23 mouse cellular contexts compared by ENCODE assay signal in genomic region chr3:129631018-129631417, GRCm38 (mm10).
DNase-seq lines count a peak whose midpoint lies in the region; ATAC-seq and TF ChIP-seq lines count a peak whose summit lies in the region.
"Had no signal": no experiment of that assay in that cellular context is flagged by ENCODE, and none has a peak within 500 bp of the region (broad histone marks: within the 10 kb centered on the region; RNA-seq: fewer than 3 reads in every experiment).

No protein-coding gene starts in this region.

- H3K4me3 ChIP-seq in forebrain, postnatal 0 days (ENCODE audit: low read depth, low read length): no peak overlapping the region
- H3K4me3 ChIP-seq in forebrain, embryonic 11.5 days (ENCODE audit: low read depth, low read length): no peak overlapping the region
- no peak overlapping the region for H3K4me3 ChIP-seq in lung, embryonic 16.5 days (ENCODE audit: low read length)
- no peak overlapping the region for H3K4me3 ChIP-seq in lung, adult 2 months (replicated peaks; ENCODE audit: extremely low read depth, low read depth, low read length)
- no peak overlapping the region for H3K4me3 ChIP-seq in intestine, postnatal 0 days (ENCODE audit: low read depth, low read length)
- H3K4me3 ChIP-seq: forebrain, embryonic 15.5 days; hindbrain, embryonic 10.5 days; hindbrain, embryonic 15.5 days; limb, embryonic 10.5 days; limb, embryonic 15.5 days; liver, embryonic 13.5 days; midbrain, embryonic 13.5 days had no signal

- WGBS in forebrain, postnatal 0 days: 78% methylated on average over 1 of the region's 1 CpGs
- WGBS in forebrain, embryonic 11.5 days: 78% methylated on average over 1 of the region's 1 CpGs
- 43% methylated on average over 1 of the region's 1 CpGs for WGBS in lung, embryonic 16.5 days
- WGBS in lung, adult 2 months: 93% methylated on average over 1 of the region's 1 CpGs
- WGBS in intestine, postnatal 0 days: 59% methylated on average over 1 of the region's 1 CpGs

- DNase-seq in forebrain, postnatal 0 days: no peak
- no peak for DNase-seq in forebrain, embryonic 11.5 days (ENCODE audit: low spot score)
- DNase-seq in lung, adult 2 months: no peak
- peak; percentile 69 for DNase-seq in adipocyte (ENCODE audit: low spot score)
- no peak for DNase-seq in testis, postnatal 10 days (ENCODE audit: low spot score)
- DNase-seq: adrenal gland, adult 2 months; adrenal gland, postnatal 36 days; cerebellum, adult 9-10 months; cerebellum, postnatal 36 days; gastrocnemius, postnatal 14 days; heart, postnatal 14 days; kidney, adult 2 months; kidney, postnatal 36 days; layer of hippocampus, postnatal 36 days; liver, embryonic 13.5 days had no signal

- no peak overlapping the region for H3K9ac ChIP-seq in forebrain, postnatal 0 days
- H3K9ac ChIP-seq in forebrain, embryonic 11.5 days (ENCODE audit: low read length): no peak overlapping the region
- H3K9ac ChIP-seq in lung, embryonic 16.5 days (ENCODE audit: low read length): no peak overlapping the region
- H3K9ac ChIP-seq in intestine, postnatal 0 days (ENCODE audit: low read depth, low read length): no peak overlapping the region
- H3K9ac ChIP-seq: forebrain, embryonic 15.5 days; hindbrain, embryonic 15.5 days; limb, embryonic 15.5 days; liver, embryonic 13.5 days; midbrain, embryonic 13.5 days had no signal

- no peaks in the 10 kb centered on the region for H3K4me1 ChIP-seq in forebrain, postnatal 0 days (ENCODE audit: insufficient read depth)
- no peaks in the 10 kb centered on the region for H3K4me1 ChIP-seq in forebrain, embryonic 11.5 days (replicated peaks; ENCODE audit: control insufficient read depth, insufficient read depth, low read length)
- H3K4me1 ChIP-seq in lung, embryonic 16.5 days (replicated peaks; ENCODE audit: control insufficient read depth, insufficient read depth, low read length): no peaks in the 10 kb centered on the region
- no peaks in the 10 kb centered on the region for H3K4me1 ChIP-seq in lung, adult 2 months (ENCODE audit: control insufficient read depth, insufficient read depth, low read length)
- no peaks in the 10 kb centered on the region for H3K4me1 ChIP-seq in intestine, postnatal 0 days (replicated peaks; ENCODE audit: control insufficient read depth, insufficient read depth, low read length)
- H3K4me1 ChIP-seq: forebrain, embryonic 15.5 days; hindbrain, embryonic 10.5 days; hindbrain, embryonic 15.5 days; limb, embryonic 10.5 days; midbrain, embryonic 13.5 days had no signal

- no peaks in the 10 kb centered on the region for H3K9me3 ChIP-seq in forebrain, postnatal 0 days (ENCODE audit: low read length)
- H3K9me3 ChIP-seq in forebrain, embryonic 11.5 days (ENCODE audit: control insufficient read depth, low read length): no peaks in the 10 kb centered on the region
- no peaks in the 10 kb centered on the region for H3K9me3 ChIP-seq in lung, embryonic 16.5 days (ENCODE audit: control insufficient read depth, low read length)
- no peaks in the 10 kb centered on the region for H3K9me3 ChIP-seq in intestine, postnatal 0 days (ENCODE audit: control insufficient read depth)
- H3K9me3 ChIP-seq: forebrain, embryonic 15.5 days; hindbrain, embryonic 10.5 days; hindbrain, embryonic 15.5 days; limb, embryonic 10.5 days; limb, embryonic 15.5 days; liver, embryonic 13.5 days; midbrain, embryonic 13.5 days had no signal

- H3K27ac ChIP-seq in forebrain, postnatal 0 days (ENCODE audit: low read depth, low read length): no peak overlapping the region
- no peak overlapping the region for H3K27ac ChIP-seq in forebrain, embryonic 11.5 days (ENCODE audit: low read depth, low read length)
- no peak overlapping the region for H3K27ac ChIP-seq in lung, embryonic 16.5 days (ENCODE audit: low read length)
- no peak overlapping the region for H3K27ac ChIP-seq in intestine, postnatal 0 days (ENCODE audit: low read depth, low read length)
- H3K27ac ChIP-seq: forebrain, embryonic 15.5 days; hindbrain, embryonic 10.5 days; hindbrain, embryonic 15.5 days; limb, embryonic 10.5 days; limb, embryonic 15.5 days; liver, embryonic 13.5 days; midbrain, embryonic 13.5 days had no signal

- peaks cover 18% of the 10 kb centered on the region for H3K36me3 ChIP-seq in forebrain, postnatal 0 days (ENCODE audit: insufficient read depth)
- H3K36me3 ChIP-seq in forebrain, embryonic 11.5 days (ENCODE audit: control insufficient read depth, insufficient read depth, low read length): no peaks in the 10 kb centered on the region; the same call in 1 of the 2 replicates
- H3K36me3 ChIP-seq in lung, embryonic 16.5 days (ENCODE audit: control insufficient read depth, insufficient read depth, low read length): no peaks in the 10 kb centered on the region
- peaks cover 15% of the 10 kb centered on the region; the same call in 1 of the 2 replicates for H3K36me3 ChIP-seq in intestine, postnatal 0 days (ENCODE audit: control insufficient read depth, insufficient read depth)

- no peak overlapping the region for H3K4me2 ChIP-seq in forebrain, postnatal 0 days (ENCODE audit: low read depth)
- H3K4me2 ChIP-seq in forebrain, embryonic 11.5 days (ENCODE audit: low read depth, low read length, severe bottlenecking): no peak overlapping the region
- H3K4me2 ChIP-seq in lung, embryonic 16.5 days (ENCODE audit: low read depth, low read length): no peak overlapping the region
- H3K4me2 ChIP-seq in intestine, postnatal 0 days (replicated peaks; ENCODE audit: low read depth): no peak overlapping the region
- H3K4me2 ChIP-seq: forebrain, embryonic 15.5 days; hindbrain, embryonic 15.5 days; limb, embryonic 15.5 days; liver, embryonic 13.5 days; midbrain, embryonic 13.5 days had no signal

- peak; percentile 42; the same call in 1 of the 2 replicates for ATAC-seq in forebrain, postnatal 0 days
- no peak for ATAC-seq in forebrain, embryonic 11.5 days (replicated peaks; ENCODE audit: low FRiP score)
- ATAC-seq in lung, embryonic 16.5 days (ENCODE audit: low read depth): peak; percentile 84
- ATAC-seq in intestine, postnatal 0 days: no peak
- ATAC-seq: forebrain, embryonic 15.5 days; midbrain, embryonic 13.5 days had no signal

- TF ChIP-seq CTCF in forebrain, postnatal 0 days (IDR thresholded peaks at IDR 0.05; ENCODE audit: low read depth): no peak
- TF ChIP-seq CTCF in lung, adult 2 months (IDR thresholded peaks at IDR 0.05; ENCODE audit: insufficient read depth, low read length): no peak
- TF ChIP-seq CTCF in intestine, postnatal 0 days (IDR thresholded peaks at IDR 0.05; ENCODE audit: low read depth): no peak

- H3K27me3 ChIP-seq in forebrain, postnatal 0 days (ENCODE audit: insufficient read depth, low read length): no peaks in the 10 kb centered on the region
- no peaks in the 10 kb centered on the region for H3K27me3 ChIP-seq in forebrain, embryonic 11.5 days (ENCODE audit: control insufficient read depth, insufficient read depth, low read length)
- H3K27me3 ChIP-seq in lung, embryonic 16.5 days (ENCODE audit: control insufficient read depth, insufficient read depth, low read depth, low read length): peaks cover 16% of the 10 kb centered on the region; the same call in 1 of the 2 replicates
- H3K27me3 ChIP-seq in intestine, postnatal 0 days (replicated peaks; ENCODE audit: control insufficient read depth, insufficient read depth, low read length): no peaks in the 10 kb centered on the region
- H3K27me3 ChIP-seq: forebrain, embryonic 15.5 days; hindbrain, embryonic 15.5 days; limb, embryonic 15.5 days; liver, embryonic 13.5 days; midbrain, embryonic 13.5 days had no signal

- no peak for TF ChIP-seq POLR2A in lung, adult 2 months (IDR thresholded peaks at IDR 0.05; ENCODE audit: borderline replicate concordance, extremely low read depth, low read depth, low read length)

Comparison
In these comparisons a context has a peak if more than half of its experiments do, and no peak if none do; other contexts are left out.
1. ATAC-seq: peak in forebrain, postnatal 0 days (single experiment) and lung, embryonic 16.5 days (single experiment); none in forebrain, embryonic 11.5 days (single experiment) and intestine, postnatal 0 days (single experiment).